Mouse (Mus musculus) MEL (cell line): ENCODE results near the gene Vps9d1. TPM values are rescaled to one million over a fixed set of nuclear protein-coding genes. Genes with fewer than 3 reads are reported as not detected.

Source experiments
- DNase-seq: peaks from one replicate; pipeline ENCODE4 v3.0.0; 2011; ENCODE audit warnings: low read depth, low spot score
- H3K27ac ChIP-seq: 2 replicates; pipeline ENCODE4 v1.5.1; 2012; ENCODE audit warnings: low read depth, mild to moderate bottlenecking, control low read depth, low read length, moderate library complexity; ENCODE audit not compliant: control insufficient read depth
- H3K27me3 ChIP-seq, 2 experiments: fragments of 150-350 bp in 1 of 2; sonication (generic) in 1 of 2; 2 replicates each; pipeline ENCODE4 v1.6.1; 2012; ENCODE audit warnings: low read length in 2 of 2, mild to moderate bottlenecking in 2 of 2, improper control_type of control experiment in 1 of 2, moderate library complexity in 1 of 2; ENCODE audit not compliant: insufficient read depth in 2 of 2, control insufficient read depth in 1 of 2
- H3K36me3 ChIP-seq, 2 experiments: 2 replicates each; pipeline ENCODE4 v1.6.1; 2012 to 2014; ENCODE audit warnings: low read length in 2 of 2, improper control_type of control experiment in 1 of 2, inconsistent platforms in 1 of 2, mild to moderate bottlenecking in 1 of 2; ENCODE audit not compliant: insufficient read depth in 2 of 2, control insufficient read depth in 1 of 2
- H3K4me1 ChIP-seq, 2 experiments: fragments of 150-350 bp in 1 of 2; sonication (generic) in 1 of 2; 2 replicates each; pipeline ENCODE4 v1.6.1; 2012; ENCODE audit warnings: low read length in 2 of 2, improper control_type of control experiment in 1 of 2, mild to moderate bottlenecking in 1 of 2; ENCODE audit not compliant: insufficient read depth in 2 of 2, control insufficient read depth in 1 of 2
- H3K4me3 ChIP-seq, 2 experiments: fragments of 150-350 bp in 1 of 2; sonication (generic) in 1 of 2; 2 replicates each; pipeline ENCODE4 v1.5.1; 2012; ENCODE audit warnings: low read depth in 2 of 2, low read length in 2 of 2, mild to moderate bottlenecking in 2 of 2, moderate library complexity in 2 of 2, control low read depth in 1 of 2, improper control_type of control experiment in 1 of 2; ENCODE audit not compliant: control insufficient read depth in 1 of 2, insufficient read depth in 1 of 2
- H3K79me2 ChIP-seq: 2 replicates; pipeline ENCODE4 v1.6.1; 2012; ENCODE audit warnings: mild to moderate bottlenecking, low read length, moderate library complexity; ENCODE audit not compliant: control insufficient read depth, poor library complexity, insufficient read depth
- H3K9ac ChIP-seq: 2 replicates; pipeline ENCODE4 v1.6.1; 2012; ENCODE audit warnings: low read depth, mild to moderate bottlenecking, control low read depth, low read length, moderate library complexity; ENCODE audit not compliant: control insufficient read depth, poor library complexity, severe bottlenecking
- H3K9me3 ChIP-seq: fragments of 150-350 bp; sonication (generic); replicated peaks from 2 replicates; pipeline ENCODE4 v1.6.1; 2012; ENCODE audit warnings: mild to moderate bottlenecking, low read length, improper control_type of control experiment, moderate library complexity; ENCODE audit not compliant: insufficient read depth
- BHLHE40 ChIP-seq: IDR thresholded peaks from 2 replicates; pipeline ENCODE4 v1.6.1; 2012; ENCODE audit warnings: low read depth, mild to moderate bottlenecking, inconsistent platforms, low read length, improper control_type of control experiment, borderline replicate concordance
- CHD1 ChIP-seq: IDR thresholded peaks from 2 replicates; pipeline ENCODE4 v1.6.1; 2012; ENCODE audit warnings: low read depth, mild to moderate bottlenecking, inconsistent platforms, low read length, improper control_type of control experiment
- CHD2 ChIP-seq: IDR thresholded peaks from 2 replicates; pipeline ENCODE4 v1.6.1; 2011; ENCODE audit warnings: low read length, improper control_type of control experiment
- CTCF ChIP-seq, 3 experiments: IDR thresholded peaks in 2 of 3; conservative IDR thresholded peaks in 1 of 3; 2 replicates each; pipeline ENCODE4 v1.5.1; 2011 to 2012; ENCODE audit warnings: low read length in 3 of 3, low read depth in 2 of 3, mild to moderate bottlenecking in 2 of 3, improper control_type of control experiment in 1 of 3, inconsistent platforms in 1 of 3, mixed read lengths in 1 of 3, moderate library complexity in 1 of 3; ENCODE audit not compliant: control insufficient read depth in 1 of 3, insufficient read depth in 1 of 3, poor library complexity in 1 of 3, severe bottlenecking in 1 of 3
- E2F4 ChIP-seq: IDR thresholded peaks from 2 replicates; pipeline ENCODE4 v1.6.1; 2011; ENCODE audit warnings: low read depth, low read length, improper control_type of control experiment, borderline replicate concordance
- ETS1 ChIP-seq: IDR thresholded peaks from 2 replicates; pipeline ENCODE4 v1.6.1; 2012; ENCODE audit warnings: low read depth, mild to moderate bottlenecking, inconsistent platforms, low read length, improper control_type of control experiment, moderate library complexity
- HCFC1 ChIP-seq: IDR thresholded peaks from 2 replicates; pipeline ENCODE4 v1.6.1; 2012; ENCODE audit warnings: low read depth, mild to moderate bottlenecking, inconsistent platforms, low read length, improper control_type of control experiment, moderate library complexity
- JUND ChIP-seq: IDR thresholded peaks from 2 replicates; pipeline ENCODE4 v1.6.1; 2011; ENCODE audit warnings: low read depth, mild to moderate bottlenecking, improper control_type of control experiment, low read length
- MAFK ChIP-seq: IDR thresholded peaks from 2 replicates; pipeline ENCODE4 v1.6.1; 2011; ENCODE audit warnings: low read depth, mild to moderate bottlenecking, low read length, improper control_type of control experiment, borderline replicate concordance
- MAX ChIP-seq: IDR thresholded peaks from 2 replicates; pipeline ENCODE4 v1.6.1; 2011; ENCODE audit warnings: low read length, improper control_type of control experiment
- MAZ ChIP-seq: IDR thresholded peaks from 2 replicates; pipeline ENCODE4 v1.6.1; 2012; ENCODE audit warnings: low read depth, mild to moderate bottlenecking, inconsistent platforms, low read length, improper control_type of control experiment
- MEF2A ChIP-seq: IDR thresholded peaks from 2 replicates; pipeline ENCODE4 v1.6.1; 2014; ENCODE audit warnings: low read depth, mild to moderate bottlenecking, inconsistent platforms, low read length, improper control_type of control experiment; ENCODE audit not compliant: poor library complexity, insufficient replicate concordance, severe bottlenecking; ENCODE audit errors: extremely low read depth
- MXI1 ChIP-seq: IDR thresholded peaks from 2 replicates; pipeline ENCODE4 v1.6.1; 2011; ENCODE audit warnings: mild to moderate bottlenecking, low read depth, low read length, improper control_type of control experiment
- MYB ChIP-seq: IDR thresholded peaks from 2 replicates; pipeline ENCODE4 v1.6.1; 2011; ENCODE audit warnings: mild to moderate bottlenecking, low read depth, low read length, improper control_type of control experiment
- NELFE ChIP-seq: IDR thresholded peaks from 2 replicates; pipeline ENCODE4 v1.6.1; 2011; ENCODE audit warnings: low read depth, low read length, improper control_type of control experiment
- NRF1 ChIP-seq: IDR thresholded peaks from 2 replicates; pipeline ENCODE4 v1.6.1; 2014; ENCODE audit warnings: low read depth, mild to moderate bottlenecking, inconsistent platforms, low read length, improper control_type of control experiment, moderate library complexity; ENCODE audit not compliant: poor library complexity, insufficient read depth, severe bottlenecking
- POLR2A ChIP-seq, 2 experiments: IDR thresholded peaks; 2 replicates each; pipeline ENCODE4 v1.6.1; 2011 to 2012; ENCODE audit warnings: low read length in 2 of 2, mild to moderate bottlenecking in 2 of 2, control low read depth in 1 of 2, improper control_type of control experiment in 1 of 2, low read depth in 1 of 2, moderate library complexity in 1 of 2; ENCODE audit not compliant: control insufficient read depth in 1 of 2, insufficient read depth in 1 of 2, poor library complexity in 1 of 2
- POLR2AphosphoS5 ChIP-seq: IDR thresholded peaks from 2 replicates; pipeline ENCODE4 v1.6.1; 2012; ENCODE audit warnings: low read depth, borderline replicate concordance, mild to moderate bottlenecking, inconsistent platforms, low read length, moderate library complexity, mixed read lengths
- RAD21 ChIP-seq: IDR thresholded peaks from 2 replicates; pipeline ENCODE4 v1.6.1; 2011; ENCODE audit warnings: mild to moderate bottlenecking, low read depth, low read length, improper control_type of control experiment
- SIN3A ChIP-seq: IDR thresholded peaks from 2 replicates; pipeline ENCODE4 v1.6.1; 2012; ENCODE audit warnings: low read length, improper control_type of control experiment, inconsistent platforms
- SMC3 ChIP-seq: IDR thresholded peaks from 2 replicates; pipeline ENCODE4 v1.6.1; 2011; ENCODE audit warnings: low read depth, low read length, improper control_type of control experiment
- TBP ChIP-seq: IDR thresholded peaks from 2 replicates; pipeline ENCODE4 v1.8.0; 2011; ENCODE audit warnings: low read depth, low read length, improper control_type of control experiment
- USF2 ChIP-seq, 2 experiments: IDR thresholded peaks; 2 replicates each; pipeline ENCODE4 v1.6.1; 2011 to 2012; ENCODE audit warnings: improper control_type of control experiment in 2 of 2, low read length in 2 of 2, borderline replicate concordance in 1 of 2, inconsistent platforms in 1 of 2, low read depth in 1 of 2, mild to moderate bottlenecking in 1 of 2; ENCODE audit not compliant: insufficient read depth in 1 of 2
- ZC3H11A ChIP-seq: IDR thresholded peaks from 2 replicates; pipeline ENCODE4 v1.6.1; 2012; ENCODE audit warnings: low read depth, mild to moderate bottlenecking, inconsistent platforms, low read length, improper control_type of control experiment
- ZKSCAN1 ChIP-seq: IDR thresholded peaks from 2 replicates; pipeline ENCODE4 v1.6.1; 2012; ENCODE audit warnings: low read depth, mild to moderate bottlenecking, inconsistent platforms, low read length, improper control_type of control experiment, moderate library complexity
- ZNF384 ChIP-seq: IDR thresholded peaks from 2 replicates; pipeline ENCODE4 v1.6.1; 2012; ENCODE audit warnings: low read depth, mild to moderate bottlenecking, inconsistent platforms, low read length, improper control_type of control experiment
- polyA plus RNA-seq, 2 experiments: library from polyadenylated mRNA; stranded (reverse) in 1 of 2; unstranded in 1 of 2; fragments of >175 nt in 1 of 2; fragments of >200 nt in 1 of 2; gene quantifications; 2 replicates each; pipeline versions ENCODE4 v1.2.1 to v1.2.4; 2012; ENCODE audit warnings: low replicate concordance in 2 of 2, low read depth in 1 of 2; ENCODE audit not compliant: insufficient read length in 2 of 2, insufficient read depth in 1 of 2, missing spikeins in 1 of 2
- total RNA-seq: library from RNA; depleted of rRNA; stranded (reverse); fragments of 300-350 nt; gene quantifications from 2 replicates; pipeline ENCODE4 v1.2.3, GENCODE M21; 2012

Gene Vps9d1
- total and polyA plus RNA-seq, 3 experiments: 4.4 to 12.2 TPM; not detected in 1

DNA sequence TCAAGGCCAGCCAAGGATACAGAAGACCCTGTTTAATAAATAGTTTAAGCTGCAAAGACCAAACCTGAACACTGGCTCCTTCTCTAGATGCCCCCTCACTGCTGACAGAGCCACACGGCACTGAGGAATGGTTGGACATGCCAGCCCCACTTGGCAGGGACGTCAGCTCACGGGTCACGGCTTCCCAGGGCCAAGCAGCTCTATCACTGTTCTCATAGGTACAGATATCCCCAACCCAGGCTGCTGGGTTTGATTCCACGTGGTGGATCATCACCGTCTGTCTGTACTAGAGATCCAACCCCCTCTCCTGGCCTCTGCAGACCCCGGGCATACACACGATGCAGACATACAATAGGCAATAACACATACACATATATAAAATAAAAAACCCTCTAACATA is 36.5 kb upstream of the Vps9d1 start:
- Histone ChIP-seq H3K27ac (no peak overlapping the region), H3K79me2 (no peaks in the 10 kb centered on the region), H3K36me3 (no peaks in the 10 kb centered on the region; a peak in 1 of 4 replicates)
- TF ChIP-seq MAX: no peak
- TF ChIP-seq CHD1: no peak
- TF ChIP-seq BHLHE40: no peak
- TF ChIP-seq MYB: no peak
- TF ChIP-seq CHD2: no peak
- no peak for TF ChIP-seq ZKSCAN1
- no peak for TF ChIP-seq CTCF (IDR thresholded peaks at IDR 0.05 in 2 of 3, conservative IDR thresholded peaks at IDR 0.05 in 1 of 3; ENCODE audit: control insufficient read depth in 1 of 3, insufficient read depth in 1 of 3, low read depth in 2 of 3, low read length in 3 of 3, poor library complexity in 1 of 3, severe bottlenecking in 1 of 3)
- no peak for TF ChIP-seq USF2 (IDR thresholded peaks at IDR 0.05; ENCODE audit: borderline replicate concordance in 1 of 2, insufficient read depth in 1 of 2, low read depth in 1 of 2, low read length in 2 of 2)
- TF ChIP-seq SIN3A: no peak
- TF ChIP-seq ETS1: no peak
- TF ChIP-seq POLR2A (IDR thresholded peaks at IDR 0.05; ENCODE audit: control insufficient read depth in 1 of 2, insufficient read depth in 1 of 2, low read depth in 1 of 2, low read length in 2 of 2, poor library complexity in 1 of 2): no peak
- TF ChIP-seq E2F4: no peak
- no peak for TF ChIP-seq ZC3H11A
- TF ChIP-seq HCFC1: no peak
- TF ChIP-seq MAFK: no peak
- TF ChIP-seq, all 39 proteins: peak for 0
- no peak for DNase-seq
- no peaks in the 10 kb centered on the region for H3K9me3 ChIP-seq
- no peak overlapping the region for H3K4me3 ChIP-seq
- no peaks in the 10 kb centered on the region for H3K4me1 ChIP-seq
- no peak overlapping the region for H3K9ac ChIP-seq
- H3K27me3 ChIP-seq: no peaks in the 10 kb centered on the region

DNA sequence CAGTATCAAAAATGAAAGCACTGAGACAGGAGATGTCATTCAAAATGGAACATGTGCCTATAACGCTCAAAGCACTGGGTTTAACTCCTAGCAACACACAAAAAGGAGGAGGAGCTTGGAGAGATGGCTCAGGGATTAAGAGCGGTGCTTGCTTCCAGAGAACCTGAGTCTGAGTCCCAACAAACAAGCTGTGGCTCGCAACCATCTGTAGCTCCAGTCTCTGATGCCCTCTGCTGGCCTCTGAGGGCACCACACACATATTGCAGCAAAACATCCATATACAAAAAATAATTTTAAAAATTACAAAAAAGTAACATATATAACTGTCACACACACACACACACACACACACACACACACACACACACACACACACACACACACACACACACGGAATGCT is 36.0 kb upstream of the Vps9d1 start:
- TF ChIP-seq MEF2A: no peak
- TF ChIP-seq MAZ: no peak
- no peak for TF ChIP-seq NELFE
- no peak for TF ChIP-seq SIN3A
- TF ChIP-seq MXI1: no peak
- TF ChIP-seq NRF1: no peak
- no peak for TF ChIP-seq TBP
- no peak for TF ChIP-seq MAX
- no peak for TF ChIP-seq JUND
- TF ChIP-seq CHD2: no peak
- no peak for TF ChIP-seq POLR2AphosphoS5
- no peak for TF ChIP-seq ETS1
- TF ChIP-seq SMC3: peak; percentile 52
- TF ChIP-seq CTCF (IDR thresholded peaks at IDR 0.05 in 2 of 3, conservative IDR thresholded peaks at IDR 0.05 in 1 of 3; ENCODE audit: control insufficient read depth in 1 of 3, insufficient read depth in 1 of 3, low read depth in 2 of 3, low read length in 3 of 3, poor library complexity in 1 of 3, severe bottlenecking in 1 of 3): peak; percentile 56 to 80 (median 72)
- no peak for TF ChIP-seq POLR2A (IDR thresholded peaks at IDR 0.05; ENCODE audit: control insufficient read depth in 1 of 2, insufficient read depth in 1 of 2, low read depth in 1 of 2, low read length in 2 of 2, poor library complexity in 1 of 2)
- no peak for TF ChIP-seq MAFK
- peak; percentile 44 for TF ChIP-seq ZC3H11A
- no peak for TF ChIP-seq ZNF384
- peak; percentile 66 for TF ChIP-seq RAD21
- TF ChIP-seq, all 39 proteins: peak for 4
- H3K9me3 ChIP-seq: no peaks in the 10 kb centered on the region
- H3K9ac ChIP-seq: no peak overlapping the region
- peak; percentile 57 for DNase-seq
- H3K79me2 ChIP-seq: no peaks in the 10 kb centered on the region
- no peaks in the 10 kb centered on the region for H3K27me3 ChIP-seq
- H3K36me3 ChIP-seq: no peaks in the 10 kb centered on the region; a peak in 1 of 4 replicates
- H3K4me1 ChIP-seq: no peaks in the 10 kb centered on the region
- H3K27ac ChIP-seq: no peak overlapping the region
- no peak overlapping the region for H3K4me3 ChIP-seq
